Mouse (Mus musculus) embryonic facial prominence, embryonic 12.5 days (tissue): ENCODE data around the gene Adat3. TPM values are rescaled to one million over a fixed set of nuclear protein-coding genes. Genes with fewer than 3 reads are reported as not detected.
"Not testable (repeated sequence)": the region's sequence is repeated elsewhere in the genome, so short reads cannot be mapped to it uniquely, and the experiment has no call there.

Experiments
- ATAC-seq: fragments of 200-750 bp; cut with Nextera tagmentation; 2 replicates; pipeline ENCODE4 v1.8.0; 2017; ENCODE audit not compliant: insufficient number of reproducible peaks, insufficient read depth, low FRiP score, low TSS enrichment
- H3K27ac ChIP-seq: fragments of 300-500 bp; sonication (generic); 2 replicates; pipeline ENCODE4 v1.5.1; 2016; ENCODE audit warnings: mild to moderate bottlenecking
- H3K27me3 ChIP-seq: fragments of 300-500 bp; sonication (generic); 2 replicates; pipeline ENCODE4 v1.6.1; 2016; ENCODE audit warnings: mild to moderate bottlenecking, moderate library complexity
- H3K36me3 ChIP-seq: fragments of 300-500 bp; sonication (generic); 2 replicates; pipeline ENCODE4 v1.6.1; 2016; ENCODE audit warnings: mild to moderate bottlenecking
- H3K4me1 ChIP-seq: fragments of 300-500 bp; sonication (generic); 2 replicates; pipeline ENCODE4 v1.6.1; 2016
- H3K4me2 ChIP-seq: fragments of 300-500 bp; sonication (generic); replicated peaks from 2 replicates; pipeline ENCODE4 v1.6.1; 2016; ENCODE audit warnings: mild to moderate bottlenecking, moderate library complexity
- H3K4me3 ChIP-seq: fragments of 300-500 bp; sonication (generic); 2 replicates; pipeline ENCODE4 v1.5.1; 2016; ENCODE audit warnings: mild to moderate bottlenecking
- H3K9ac ChIP-seq: fragments of 300-500 bp; sonication (generic); 2 replicates; pipeline ENCODE4 v1.6.1; 2016; ENCODE audit warnings: mild to moderate bottlenecking, moderate library complexity
- H3K9me3 ChIP-seq: fragments of 300-500 bp; sonication (generic); 2 replicates; pipeline ENCODE4 v1.6.1; 2016; ENCODE audit warnings: mild to moderate bottlenecking, moderate library complexity
- WGBS: fragments of 180-500 bp; shearing (Covaris S2); methylation state at CpG from one replicate; pipeline ENCODE4 v1.1.7; 2016; 5-methylcytosine and 5-hydroxymethylcytosine counted together
- polyA plus RNA-seq: library from polyadenylated mRNA; unstranded; fragments of >200 nt; fragmentation: Nextera tagmentation; extraction: Ambion mirVana; gene quantifications from 2 replicates; pipeline ENCODE4 v1.2.1, GENCODE M21; 2016

Adat3 gene
- polyA plus RNA-seq, 1 experiment from 2014 or later, result 7.8 TPM

GRCm38 (mm10) chr10:80604988-80605387 lies 2.3 kb downstream of the Adat3 start:
- H3K4me3 ChIP-seq, result no peak overlapping the region
- no peak overlapping the region for H3K4me2 ChIP-seq
- H3K27me3 ChIP-seq, result no peaks in the 10 kb centered on the region
- 90% methylated on average over 2 of the region's 2 CpGs for WGBS
- H3K4me1 ChIP-seq, result peaks cover 10% of the 10 kb centered on the region
- H3K27ac ChIP-seq, result no peak overlapping the region
- H3K9ac ChIP-seq, result no peak overlapping the region
- no peak for ATAC-seq
- H3K9me3 ChIP-seq, result no peaks in the 10 kb centered on the region
- peaks cover 41% of the 10 kb centered on the region for H3K36me3 ChIP-seq

GRCm38 (mm10) chr10:80605721-80606120 lies 3.0 kb downstream of the Adat3 start, which contains the start of gene Gm49322:
Gene Gm49322 (plus strand): TSS chr10:80606021.
- WGBS, result 76% methylated on average over 2 of the region's 4 CpGs
- Histone ChIP-seq H3K4me1 (peaks cover 10% of the 10 kb centered on the region), H3K36me3 (peaks cover 41% of the 10 kb centered on the region)
- H3K4me2 ChIP-seq, H3K9ac ChIP-seq, H3K9me3 ChIP-seq, H3K4me3 ChIP-seq, H3K27me3 ChIP-seq, H3K27ac ChIP-seq, ATAC-seq: not testable (repeated sequence)

GRCm38 (mm10) chr10:80606306-80606705 lies 3.6 kb downstream of the Adat3 start:
- H3K36me3 ChIP-seq, result peaks cover 41% of the 10 kb centered on the region
- WGBS, result 89% methylated on average over 23 of the region's 23 CpGs

GRCm38 (mm10) chr10:80606737-80607350 lies 4.2 kb downstream of the Adat3 start:
- no peak overlapping the region for H3K4me3 ChIP-seq
- peaks cover 10% of the 10 kb centered on the region for H3K4me1 ChIP-seq

More at GRCm38 (mm10) chr10:80606306-80606705, 3.6 kb downstream of the Adat3 start:
- no peak overlapping the region for H3K4me3 ChIP-seq
- no peak for ATAC-seq
- no peaks in the 10 kb centered on the region for H3K27me3 ChIP-seq
- peaks cover 10% of the 10 kb centered on the region for H3K4me1 ChIP-seq
- H3K4me2 ChIP-seq, result no peak overlapping the region
- H3K27ac ChIP-seq, result no peak overlapping the region
- H3K9me3 ChIP-seq, result no peaks in the 10 kb centered on the region
- H3K9ac ChIP-seq, result no peak overlapping the region

GRCm38 (mm10) chr10:80608435-80608834 lies 5.8 kb downstream of the Adat3 start:
- Histone ChIP-seq H3K36me3 (peaks cover 49% of the 10 kb centered on the region), H3K9ac (no peak overlapping the region), H3K9me3 (no peaks in the 10 kb centered on the region), H3K4me2 (no peak overlapping the region), H3K4me1 (peaks cover 8% of the 10 kb centered on the region), H3K27ac (no peak overlapping the region), H3K27me3 (no peaks in the 10 kb centered on the region), H3K4me3 (no peak overlapping the region)
- ATAC-seq, result no peak
- WGBS, result 83% methylated on average over 3 of the region's 3 CpGs

More at GRCm38 (mm10) chr10:80606737-80607350, 4.2 kb downstream of the Adat3 start:
- ATAC-seq, result no peak
- 95% methylated on average over 34 of the region's 34 CpGs for WGBS
- H3K27me3 ChIP-seq, result no peaks in the 10 kb centered on the region
- H3K9me3 ChIP-seq, result no peaks in the 10 kb centered on the region
- peaks cover 42% of the 10 kb centered on the region for H3K36me3 ChIP-seq
- no peak overlapping the region for H3K4me2 ChIP-seq
- H3K27ac ChIP-seq, result no peak overlapping the region
- H3K9ac ChIP-seq, result no peak overlapping the region

- ATAC-seq, result no peak
- Histone ChIP-seq H3K27ac (no peak overlapping the region), H3K4me3 (no peak overlapping the region), H3K4me2 (no peak overlapping the region), H3K36me3 (peaks cover 50% of the 10 kb centered on the region), H3K27me3 (no peaks in the 10 kb centered on the region), H3K9me3 (no peaks in the 10 kb centered on the region), H3K9ac (no peak overlapping the region), H3K4me1 (no peaks in the 10 kb centered on the region)
- WGBS, result 93% methylated on average over 10 of the region's 10 CpGs
Observed at GRCm38 (mm10) chr10:80609269-80609924, 6.7 kb downstream of the Adat3 start.

GRCm38 (mm10) chr10:80610116-80610785 lies 7.6 kb downstream of the Adat3 start:
- Histone ChIP-seq H3K27me3 (no peaks in the 10 kb centered on the region), H3K27ac (no peak overlapping the region), H3K4me3 (no peak overlapping the region), H3K4me1 (no peaks in the 10 kb centered on the region), H3K4me2 (no peak overlapping the region), H3K9ac (no peak overlapping the region), H3K36me3 (peaks cover 58% of the 10 kb centered on the region), H3K9me3 (no peaks in the 10 kb centered on the region)
- no peak for ATAC-seq
- 92% methylated on average over 9 of the region's 9 CpGs for WGBS

GRCm38 (mm10) chr10:80611024-80611423 lies 8.3 kb downstream of the Adat3 start:
- Histone ChIP-seq H3K9me3 (no peaks in the 10 kb centered on the region), H3K4me2 (no peak overlapping the region), H3K36me3 (peaks cover 64% of the 10 kb centered on the region), H3K4me1 (no peaks in the 10 kb centered on the region), H3K9ac (no peak overlapping the region), H3K4me3 (no peak overlapping the region), H3K27me3 (no peaks in the 10 kb centered on the region), H3K27ac (no peak overlapping the region)
- WGBS, result 74% methylated on average over 4 of the region's 4 CpGs
- ATAC-seq, result no peak

GRCm38 (mm10) chr10:80611905-80612304 lies 9.2 kb downstream of the Adat3 start:
- no peak overlapping the region for H3K9ac ChIP-seq
- no peak overlapping the region for H3K27ac ChIP-seq
- no peak for ATAC-seq
- 86% methylated on average over 3 of the region's 3 CpGs for WGBS
- no peak overlapping the region for H3K4me3 ChIP-seq
- no peaks in the 10 kb centered on the region for H3K9me3 ChIP-seq
- H3K4me1 ChIP-seq, result no peaks in the 10 kb centered on the region
- H3K36me3 ChIP-seq, result peaks cover 55% of the 10 kb centered on the region
- H3K4me2 ChIP-seq, result no peak overlapping the region
- no peaks in the 10 kb centered on the region for H3K27me3 ChIP-seq

GRCm38 (mm10) chr10:80613821-80614220 lies 11.1 kb downstream of the Adat3 start:
- H3K27ac ChIP-seq, result no peak overlapping the region
- no peak overlapping the region for H3K9ac ChIP-seq
- H3K36me3 ChIP-seq, result peaks cover 36% of the 10 kb centered on the region
- ATAC-seq, result no peak
- WGBS, result 82% methylated on average over 3 of the region's 3 CpGs
- H3K4me3 ChIP-seq, result no peak overlapping the region
- H3K4me2 ChIP-seq, result no peak overlapping the region
- no peaks in the 10 kb centered on the region for H3K27me3 ChIP-seq
- no peaks in the 10 kb centered on the region for H3K4me1 ChIP-seq
- no peaks in the 10 kb centered on the region for H3K9me3 ChIP-seq

GRCm38 (mm10) chr10:80614351-80614750 lies 11.7 kb downstream of the Adat3 start:
- H3K4me2 ChIP-seq, result no peak overlapping the region
- H3K4me3 ChIP-seq, result no peak overlapping the region
- WGBS, result 91% methylated on average over 6 of the region's 6 CpGs
- H3K27ac ChIP-seq, result no peak overlapping the region
- H3K9ac ChIP-seq, result no peak overlapping the region
- H3K27me3 ChIP-seq, result no peaks in the 10 kb centered on the region
- ATAC-seq, result no peak
- no peaks in the 10 kb centered on the region for H3K9me3 ChIP-seq
- no peaks in the 10 kb centered on the region for H3K4me1 ChIP-seq
- peaks cover 31% of the 10 kb centered on the region for H3K36me3 ChIP-seq

GRCm38 (mm10) chr10:80618181-80618580 lies 15.5 kb downstream of the Adat3 start:
- 80% methylated on average over 9 of the region's 9 CpGs for WGBS
- no peak overlapping the region for H3K27ac ChIP-seq
- H3K9me3 ChIP-seq, result no peaks in the 10 kb centered on the region
- no peak for ATAC-seq
- H3K27me3 ChIP-seq, result no peaks in the 10 kb centered on the region
- peaks cover 17% of the 10 kb centered on the region for H3K36me3 ChIP-seq
- no peak overlapping the region for H3K9ac ChIP-seq
- no peak overlapping the region for H3K4me2 ChIP-seq
- H3K4me1 ChIP-seq, result peaks cover 6% of the 10 kb centered on the region; the same call in 1 of the 2 replicates
- H3K4me3 ChIP-seq, result no peak overlapping the region
